Mouse (Mus musculus) lung, embryonic 15.5 days (tissue): Measurements from ENCODE around the gene Kcnmb4. TPM values are rescaled to one million over a fixed set of nuclear protein-coding genes. Genes with fewer than 3 reads are reported as not detected.

ENCODE experiments used
- ATAC-seq: fragments of 200-750 bp; cut with Nextera tagmentation; 2 replicates; pipeline ENCODE4 v1.8.0; 2017; ENCODE audit warnings: moderate number of reproducible peaks, borderline replicate concordance; ENCODE audit not compliant: low FRiP score, low TSS enrichment; ENCODE audit errors: extremely low read depth
- H3K27ac ChIP-seq: fragments of 300-500 bp; sonication (generic); 2 replicates; pipeline ENCODE4 v1.5.1; 2015; ENCODE audit warnings: moderate library complexity, mild to moderate bottlenecking, inconsistent platforms
- H3K27me3 ChIP-seq: fragments of 300-500 bp; sonication (generic); 2 replicates; pipeline ENCODE4 v1.6.1; 2015; ENCODE audit warnings: inconsistent platforms
- H3K36me3 ChIP-seq: fragments of 300-500 bp; sonication (generic); 2 replicates; pipeline ENCODE4 v1.6.1; 2015; ENCODE audit warnings: inconsistent platforms
- H3K4me1 ChIP-seq: fragments of 300-500 bp; sonication (generic); 2 replicates; pipeline ENCODE4 v1.6.1; 2015; ENCODE audit warnings: inconsistent platforms
- H3K4me2 ChIP-seq: fragments of 300-500 bp; sonication (generic); 2 replicates; pipeline ENCODE4 v1.6.1; 2015; ENCODE audit warnings: inconsistent platforms, mild to moderate bottlenecking, moderate library complexity
- H3K4me3 ChIP-seq: fragments of 300-500 bp; sonication (generic); 2 replicates; pipeline ENCODE4 v1.5.1; 2015; ENCODE audit warnings: mild to moderate bottlenecking, inconsistent platforms
- H3K9ac ChIP-seq: fragments of 300-500 bp; sonication (generic); 2 replicates; pipeline ENCODE4 v1.6.1; 2015; ENCODE audit warnings: inconsistent platforms
- H3K9me3 ChIP-seq: fragments of 300-500 bp; sonication (generic); 2 replicates; pipeline ENCODE4 v1.6.1; 2016; ENCODE audit warnings: inconsistent platforms
- WGBS: fragments of 180-500 bp; shearing (Covaris S2); methylation state at CpG from one replicate; pipeline ENCODE4 v1.1.7; 2015; 5-methylcytosine and 5-hydroxymethylcytosine counted together
- polyA plus RNA-seq: library from polyadenylated mRNA; unstranded; fragments of >200 nt; fragmentation: Nextera tagmentation; extraction: Ambion mirVana; gene quantifications from 2 replicates; pipeline ENCODE4 v1.2.1, GENCODE M21; 2015

Kcnmb4 gene
- polyA plus RNA-seq, 1 experiment from 2014 or later = 3.7 TPM

GRCm38 (mm10) chr10:116476559-116476958, 2.9 kb upstream of the Kcnmb4 start:
- Histone ChIP-seq H3K27me3 (peaks cover 7% of the 10 kb centered on the region; the same call in 1 of the 2 replicates), H3K4me3 (no peak overlapping the region), H3K36me3 (no peaks in the 10 kb centered on the region; the same call in 1 of the 2 replicates), H3K4me1 (peaks cover 8% of the 10 kb centered on the region), H3K4me2 (no peak overlapping the region), H3K9me3 (no peaks in the 10 kb centered on the region), H3K27ac (no peak overlapping the region), H3K9ac (no peak overlapping the region)
- 86% methylated on average over 3 of the region's 3 CpGs for WGBS
- ATAC-seq = no peak

GRCm38 (mm10) chr10:116475725-116476124, 2.0 kb upstream of the Kcnmb4 start:
- ATAC-seq = no peak
- WGBS = 56% methylated on average over 6 of the region's 6 CpGs

GRCm38 (mm10) chr10:116473071-116473758, 463 bp downstream of the Kcnmb4 start:
- Histone ChIP-seq H3K36me3 (no peaks in the 10 kb centered on the region), H3K4me2 (peak overlapping the region; percentile 98), H3K9ac (peak overlapping the region; percentile 49), H3K9me3 (no peaks in the 10 kb centered on the region), H3K4me1 (peaks cover 8% of the 10 kb centered on the region), H3K27ac (peak overlapping the region; percentile 44; the same call in 1 of the 2 replicates), H3K27me3 (peaks cover 7% of the 10 kb centered on the region; the same call in 1 of the 2 replicates), H3K4me3 (peak overlapping the region; percentile 71)
- peak; percentile 66 for ATAC-seq
- WGBS = 1% methylated on average over 46 of the region's 78 CpGs

More at GRCm38 (mm10) chr10:116475725-116476124, 2.0 kb upstream of the Kcnmb4 start:
- H3K4me3 ChIP-seq = no peak overlapping the region
- H3K4me1 ChIP-seq = peaks cover 8% of the 10 kb centered on the region
- H3K27ac ChIP-seq = no peak overlapping the region
- no peak overlapping the region for H3K9ac ChIP-seq
- H3K27me3 ChIP-seq = peaks cover 7% of the 10 kb centered on the region; the same call in 1 of the 2 replicates
- no peak overlapping the region for H3K4me2 ChIP-seq
- no peaks in the 10 kb centered on the region for H3K9me3 ChIP-seq
- no peaks in the 10 kb centered on the region; the same call in 1 of the 2 replicates for H3K36me3 ChIP-seq

GRCm38 (mm10) chr10:116472579-116472978, 1.1 kb downstream of the Kcnmb4 start:
- H3K36me3 ChIP-seq = no peaks in the 10 kb centered on the region
- H3K9ac ChIP-seq = peak overlapping the region; percentile 49
- peaks cover 7% of the 10 kb centered on the region; the same call in 1 of the 2 replicates for H3K27me3 ChIP-seq
- WGBS = 5% methylated on average over 5 of the region's 5 CpGs
- H3K4me2 ChIP-seq = peak overlapping the region; percentile 98
- H3K4me3 ChIP-seq = peak overlapping the region; percentile 71
- ATAC-seq = no peak; the same call in 1 of the 2 replicates
- peaks cover 8% of the 10 kb centered on the region for H3K4me1 ChIP-seq
- H3K9me3 ChIP-seq = no peaks in the 10 kb centered on the region
- H3K27ac ChIP-seq = no peak overlapping the region

GRCm38 (mm10) chr10:116470306-116470925, 3.3 kb downstream of the Kcnmb4 start:
- no peak overlapping the region for H3K4me3 ChIP-seq
- WGBS = 87% methylated on average over 11 of the region's 11 CpGs
- no peak for ATAC-seq
- H3K27me3 ChIP-seq = peaks cover 7% of the 10 kb centered on the region; the same call in 1 of the 2 replicates
- H3K27ac ChIP-seq = no peak overlapping the region
- H3K9ac ChIP-seq = no peak overlapping the region
- H3K4me2 ChIP-seq = no peak overlapping the region
- no peaks in the 10 kb centered on the region for H3K9me3 ChIP-seq
- no peaks in the 10 kb centered on the region for H3K36me3 ChIP-seq
- H3K4me1 ChIP-seq = peaks cover 8% of the 10 kb centered on the region

- Histone ChIP-seq H3K4me3 (no peak overlapping the region), H3K9ac (no peak overlapping the region), H3K27me3 (no peaks in the 10 kb centered on the region), H3K9me3 (no peaks in the 10 kb centered on the region), H3K27ac (no peak overlapping the region), H3K4me2 (no peak overlapping the region), H3K36me3 (no peaks in the 10 kb centered on the region), H3K4me1 (peaks cover 8% of the 10 kb centered on the region)
- ATAC-seq = no peak
- WGBS = 71% methylated on average over 5 of the region's 5 CpGs
Measured at GRCm38 (mm10) chr10:116468094-116468493, 5.6 kb downstream of the Kcnmb4 start.

- Histone ChIP-seq H3K4me3 (no peak overlapping the region), H3K27ac (no peak overlapping the region), H3K4me2 (no peak overlapping the region), H3K9ac (no peak overlapping the region), H3K36me3 (no peaks in the 10 kb centered on the region), H3K27me3 (no peaks in the 10 kb centered on the region), H3K9me3 (no peaks in the 10 kb centered on the region), H3K4me1 (no peaks in the 10 kb centered on the region)
- 89% methylated on average over 12 of the region's 12 CpGs for WGBS
- no peak for ATAC-seq
Measured at GRCm38 (mm10) chr10:116463753-116464345, 9.8 kb downstream of the Kcnmb4 start.

- Histone ChIP-seq H3K9me3 (no peaks in the 10 kb centered on the region), H3K27me3 (no peaks in the 10 kb centered on the region), H3K36me3 (no peaks in the 10 kb centered on the region), H3K4me1 (no peaks in the 10 kb centered on the region), H3K4me2 (no peak overlapping the region), H3K27ac (no peak overlapping the region), H3K4me3 (no peak overlapping the region), H3K9ac (no peak overlapping the region)
- ATAC-seq = no peak
- WGBS = 91% methylated on average over 9 of the region's 9 CpGs
Measured at GRCm38 (mm10) chr10:116461443-116461842, 12.2 kb downstream of the Kcnmb4 start.

- Histone ChIP-seq H3K4me2 (no peak overlapping the region), H3K36me3 (no peaks in the 10 kb centered on the region), H3K27ac (no peak overlapping the region), H3K4me3 (no peak overlapping the region), H3K4me1 (no peaks in the 10 kb centered on the region), H3K9me3 (no peaks in the 10 kb centered on the region), H3K27me3 (no peaks in the 10 kb centered on the region), H3K9ac (no peak overlapping the region)
- no peak for ATAC-seq
- WGBS = 89% methylated on average over 9 of the region's 9 CpGs
Measured at GRCm38 (mm10) chr10:116458786-116459185, 14.9 kb downstream of the Kcnmb4 start.

- H3K4me2 ChIP-seq = no peak overlapping the region
- no peak overlapping the region for H3K9ac ChIP-seq
- H3K9me3 ChIP-seq = no peaks in the 10 kb centered on the region
- H3K36me3 ChIP-seq = no peaks in the 10 kb centered on the region
- no peaks in the 10 kb centered on the region for H3K27me3 ChIP-seq
- no peak overlapping the region for H3K4me3 ChIP-seq
- H3K4me1 ChIP-seq = no peaks in the 10 kb centered on the region
- ATAC-seq = no peak
- H3K27ac ChIP-seq = no peak overlapping the region
- WGBS = 88% methylated on average over 7 of the region's 7 CpGs
Measured at GRCm38 (mm10) chr10:116452771-116453170, 20.9 kb downstream of the Kcnmb4 start.

GRCm38 (mm10) chr10:116450621-116451020, 23.1 kb downstream of the Kcnmb4 start:
- Histone ChIP-seq H3K36me3 (no peaks in the 10 kb centered on the region), H3K4me1 (no peaks in the 10 kb centered on the region), H3K27ac (no peak overlapping the region), H3K27me3 (no peaks in the 10 kb centered on the region), H3K4me3 (no peak overlapping the region), H3K9me3 (no peaks in the 10 kb centered on the region), H3K9ac (no peak overlapping the region), H3K4me2 (no peak overlapping the region)
- no peak for ATAC-seq
- WGBS = 58% methylated on average over 9 of the region's 9 CpGs

GRCm38 (mm10) chr10:116448166-116448565, 25.5 kb downstream of the Kcnmb4 start:
- no peak for ATAC-seq
- Histone ChIP-seq H3K4me1 (no peaks in the 10 kb centered on the region), H3K9ac (no peak overlapping the region), H3K27ac (no peak overlapping the region), H3K36me3 (no peaks in the 10 kb centered on the region), H3K27me3 (no peaks in the 10 kb centered on the region), H3K4me2 (no peak overlapping the region), H3K9me3 (no peaks in the 10 kb centered on the region), H3K4me3 (no peak overlapping the region)
- 93% methylated on average over 12 of the region's 12 CpGs for WGBS
